Mouse (Mus musculus): Measurements from ENCODE around the gene Zfp668.
"Not testable (repeated sequence)": the region's sequence is repeated elsewhere in the genome, so short reads cannot be mapped to it uniquely, and the experiment has no call there.

The Zfp668 gene

DNA sequence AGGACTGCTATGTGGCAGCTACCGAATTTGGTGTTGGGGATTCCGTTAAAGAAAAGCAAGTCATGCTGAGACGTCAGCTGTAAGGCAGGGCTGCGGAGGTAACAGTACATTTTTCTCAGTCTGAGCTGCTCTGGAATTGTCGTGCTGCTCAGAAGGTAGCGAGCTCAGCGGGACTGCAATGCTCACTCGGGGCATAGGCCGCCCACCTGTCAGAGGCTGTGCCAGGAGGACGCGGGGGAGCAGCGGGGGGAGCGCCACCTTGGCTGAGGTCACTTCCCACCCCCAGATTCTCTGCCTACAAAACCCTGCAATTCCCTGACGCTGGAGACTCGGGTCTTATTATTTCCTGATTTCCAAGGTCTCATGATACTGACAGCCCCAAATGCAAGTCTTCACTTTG lies 35.7 kb downstream of the Zfp668 start:
- no peak for DNase-seq

GRCm38 (mm10) chr7:127840031-127840430 lies 36.6 kb downstream of the Zfp668 start:
- not testable (repeated sequence) for DNase-seq

DNA sequence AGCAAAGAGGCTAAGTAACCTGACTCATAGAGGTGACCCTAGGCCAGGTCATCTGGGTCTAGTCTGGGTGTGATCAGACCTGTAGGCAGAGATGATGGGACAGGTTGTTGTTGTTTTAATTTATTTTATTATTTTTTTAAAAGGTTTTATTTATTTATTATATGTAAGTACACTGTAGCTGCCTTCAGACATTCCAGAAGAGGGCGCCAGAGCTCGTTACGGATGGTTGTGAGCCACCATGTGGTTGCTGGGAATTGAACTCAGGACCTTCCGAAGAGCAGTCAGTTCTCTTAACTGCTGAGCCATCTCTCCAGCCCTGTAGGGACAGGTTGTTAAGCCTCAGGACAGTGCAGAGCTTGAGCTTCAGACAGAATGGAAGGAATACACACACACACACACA lies 38.8 kb downstream of the Zfp668 start:
- not testable (repeated sequence) for DNase-seq

DNA sequence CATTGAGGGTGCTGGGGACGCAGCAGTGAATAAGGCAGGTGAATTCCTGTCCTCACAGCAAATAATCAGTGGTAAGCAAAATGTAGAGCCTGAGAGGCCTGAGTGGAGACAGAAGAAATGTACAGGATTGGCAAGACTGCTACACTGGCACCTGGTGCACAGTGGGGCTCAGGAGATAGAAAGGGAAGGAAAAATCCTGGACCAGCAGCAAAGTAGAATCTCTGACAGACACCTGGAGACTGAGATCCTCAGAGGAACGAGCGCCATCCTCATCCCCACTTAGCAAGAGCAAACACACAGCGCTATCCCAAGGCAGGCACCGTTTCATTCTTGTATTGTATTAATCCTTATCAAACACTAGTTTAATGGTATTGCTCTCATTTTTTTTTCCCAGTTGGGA lies 39.2 kb downstream of the Zfp668 start:
- DNase-seq, result no peak

GRCm38 (mm10) chr7:127835550-127835949 lies 41.1 kb downstream of the Zfp668 start:
- no peak for DNase-seq

DNA sequence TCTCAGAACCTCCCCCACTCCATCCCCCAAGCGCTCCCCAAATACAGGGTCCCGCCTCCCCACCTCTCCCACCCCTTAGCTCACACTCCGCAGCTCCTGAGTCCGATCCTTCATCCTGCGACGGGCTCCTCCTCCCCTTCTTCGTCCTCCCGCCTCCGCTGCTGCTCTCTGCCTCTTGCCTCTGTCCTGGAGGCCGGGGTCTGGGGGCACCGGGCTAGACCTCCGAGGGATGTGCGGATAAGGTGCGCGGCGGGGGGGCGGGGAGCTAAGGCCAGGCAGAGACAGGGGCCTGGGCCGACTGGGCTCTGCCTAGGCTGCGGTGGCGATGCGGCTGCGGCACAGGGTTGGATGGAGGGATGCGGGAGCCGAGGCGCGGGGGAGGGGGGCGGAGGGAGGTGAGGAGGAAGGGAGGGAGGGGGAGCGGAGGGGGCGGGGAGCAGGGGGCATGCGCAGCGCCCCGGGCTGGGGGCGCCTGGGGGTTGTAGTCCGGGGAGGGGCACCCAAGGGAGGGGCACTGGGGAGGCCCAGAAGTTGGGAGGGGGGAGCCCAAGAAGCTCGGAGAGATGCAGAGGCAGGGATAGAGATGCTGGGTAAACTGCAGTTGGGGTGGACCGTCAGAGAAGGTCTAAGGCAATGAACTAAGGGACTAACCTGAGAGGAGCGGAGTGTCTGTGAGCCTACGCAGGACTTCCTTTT lies 52.3 kb downstream of the Zfp668 start, which contains the start of the genes Stx4a and Stx1b:
TSS of gene Stx4a (plus strand) at position 119 of the 696 bp plus-strand sequence.
TSS of gene Stx1b (minus strand) at position 374 of the 696 bp plus-strand sequence.
- DNase-seq, result no peak

DNA sequence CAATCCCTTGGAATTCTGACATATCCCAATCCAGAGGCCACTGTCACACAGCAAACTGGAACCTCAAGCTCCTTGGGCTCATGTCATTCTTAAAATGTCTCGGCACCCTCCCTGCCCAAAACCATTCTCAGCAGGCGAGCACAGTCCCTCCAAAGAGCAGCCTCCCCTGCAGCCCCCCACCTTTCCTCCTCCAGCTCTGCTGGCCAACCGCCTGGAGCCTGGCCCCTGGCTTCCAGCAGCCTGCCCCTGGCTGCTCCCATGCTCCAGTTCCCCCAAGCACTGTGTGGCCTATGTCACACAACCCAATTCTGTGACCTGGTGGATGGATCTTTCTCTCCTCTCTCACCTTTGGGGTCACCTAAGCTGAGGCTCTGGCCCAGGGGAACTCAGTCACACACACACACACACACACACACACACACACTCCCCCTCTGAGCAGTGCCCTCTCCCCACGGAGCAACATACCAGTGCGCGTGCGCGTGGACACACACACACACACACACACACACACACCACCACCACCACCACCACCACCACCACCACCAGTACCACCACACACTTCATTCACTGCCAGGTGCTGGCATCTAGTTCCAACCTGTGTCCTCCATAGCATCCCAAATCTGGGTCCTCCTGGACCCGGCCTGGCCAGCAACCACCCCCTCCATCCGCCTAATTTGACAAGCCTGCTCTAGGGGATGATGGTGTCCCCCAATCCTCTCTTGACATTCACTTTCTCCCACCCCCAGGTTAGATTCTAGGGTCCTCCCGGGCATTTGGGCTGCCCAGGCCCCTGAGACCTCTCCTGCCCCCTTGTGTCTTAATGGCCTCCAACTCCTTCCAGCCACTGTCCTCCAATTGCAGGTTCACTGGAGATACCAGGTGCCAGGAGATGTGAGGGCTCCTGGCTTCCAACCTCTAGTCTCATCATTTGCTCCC lies 53.1 kb downstream of the Zfp668 start:
- DNase-seq, result no peak

DNA sequence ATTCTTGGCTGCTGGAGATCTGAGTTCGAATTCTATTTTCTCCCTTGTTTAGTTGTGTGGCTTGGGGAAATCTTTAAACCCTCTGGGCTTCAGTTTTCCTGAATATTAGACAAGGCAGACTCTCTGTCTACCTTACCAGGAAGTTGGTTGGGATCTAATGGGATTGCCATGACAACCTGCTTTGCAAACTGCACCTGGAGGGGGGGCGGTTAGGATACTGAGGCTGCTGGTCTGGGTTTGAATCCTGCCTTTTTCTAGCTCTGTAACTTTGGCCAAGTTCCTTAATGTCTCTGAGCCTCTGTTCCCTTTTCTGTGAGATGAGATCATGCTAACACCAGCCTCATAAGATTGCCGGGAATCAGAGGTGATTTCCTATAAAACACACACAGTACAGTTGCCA lies 54.1 kb downstream of the Zfp668 start:
- DNase-seq, result no peak

DNA sequence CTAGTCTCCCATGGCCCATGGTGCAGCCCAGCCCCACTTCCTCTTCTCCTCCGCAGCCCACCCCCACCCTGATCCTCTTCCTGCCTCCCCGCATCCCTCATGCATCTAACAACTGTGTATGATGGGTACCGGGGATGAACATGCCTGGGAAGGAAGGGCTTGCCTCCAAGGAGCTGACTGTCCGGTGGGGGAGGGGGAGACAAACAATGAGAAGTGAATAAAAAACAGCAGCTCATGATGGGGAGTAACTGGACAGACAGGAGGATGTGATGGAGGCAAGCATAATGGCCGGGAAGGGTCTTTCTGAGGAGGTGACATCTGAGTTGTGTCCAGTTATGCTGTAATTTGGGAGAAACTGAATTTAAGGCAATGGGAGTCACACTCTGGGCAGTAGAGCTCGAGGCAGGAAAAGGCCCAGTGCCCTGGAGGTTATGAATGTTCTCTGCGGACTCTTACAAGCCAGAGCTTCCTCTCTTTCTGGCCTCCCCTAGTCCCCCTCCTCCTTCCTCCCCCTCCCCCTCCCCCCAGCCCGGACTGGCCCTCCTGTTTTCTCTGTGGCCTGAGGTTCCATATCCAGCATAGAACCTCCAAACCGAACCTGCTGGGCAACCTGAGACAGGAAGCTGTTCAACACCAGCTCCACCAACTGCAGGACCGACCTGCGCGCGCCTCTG lies 55.7 kb downstream of the Zfp668 start:
- DNase-seq, result no peak

GRCm38 (mm10) chr7:127817776-127818175 lies 58.9 kb downstream of the Zfp668 start:
- no peak for DNase-seq

- DNase-seq, result no peak
Observed at GRCm38 (mm10) chr7:127817053-127817452, 59.6 kb downstream of the Zfp668 start.

GRCm38 (mm10) chr7:127815954-127816821 lies 60.4 kb downstream of the Zfp668 start:
- peak; percentile 18 for DNase-seq

- no peak for DNase-seq
Observed at GRCm38 (mm10) chr7:127815116-127815665, 61.4 kb downstream of the Zfp668 start.

- peak; percentile 41 for DNase-seq
Observed at GRCm38 (mm10) chr7:127814241-127814921, 62.2 kb downstream of the Zfp668 start.

- DNase-seq, result no peak
Observed at GRCm38 (mm10) chr7:127813821-127814220, 62.8 kb downstream of the Zfp668 start.
